Mouse (Mus musculus) lung, embryonic 14.5 days (tissue): Measurements from ENCODE around the gene Lama4. TPM values are rescaled to one million over a fixed set of nuclear protein-coding genes. Genes with fewer than 3 reads are reported as not detected.
A peak's percentile ranks its signal among the peaks of the same experiment; 100 is the strongest.

Experiments used
- ATAC-seq: fragments of 200-750 bp; cut with Nextera tagmentation; 2 replicates; pipeline ENCODE4 v1.8.0; 2017; ENCODE audit warnings: mild to moderate bottlenecking, moderate TSS enrichment, moderate library complexity; ENCODE audit not compliant: insufficient read depth
- DNase-seq: peaks from one replicate; pipeline ENCODE4 v3.0.0-alpha.2; 2015
- H3K27ac ChIP-seq: fragments of 300-500 bp; sonication (generic); 2 replicates; pipeline ENCODE4 v1.5.1; 2014; ENCODE audit warnings: low read depth, mild to moderate bottlenecking, moderate library complexity
- H3K27me3 ChIP-seq: fragments of 300-500 bp; sonication (generic); 2 replicates; pipeline ENCODE4 v1.6.1; 2014; ENCODE audit warnings: low read length, control low read depth; ENCODE audit not compliant: insufficient read depth
- H3K36me3 ChIP-seq: fragments of 300-500 bp; sonication (generic); 2 replicates; pipeline ENCODE4 v1.6.1; 2014; ENCODE audit warnings: control low read depth; ENCODE audit not compliant: insufficient read depth
- H3K4me1 ChIP-seq: fragments of 300-500 bp; sonication (generic); 2 replicates; pipeline ENCODE4 v1.6.1; 2014; ENCODE audit warnings: antibody characterized with exemption, control low read depth; ENCODE audit not compliant: insufficient read depth
- H3K4me2 ChIP-seq: fragments of 300-500 bp; sonication (generic); 2 replicates; pipeline ENCODE4 v1.6.1; 2014; ENCODE audit warnings: mild to moderate bottlenecking
- H3K4me3 ChIP-seq: fragments of 300-500 bp; sonication (generic); 2 replicates; pipeline ENCODE4 v1.5.1; 2014; ENCODE audit warnings: low read depth, low read length
- H3K9ac ChIP-seq: fragments of 300-500 bp; sonication (generic); 2 replicates; pipeline ENCODE4 v1.6.1; 2014
- H3K9me3 ChIP-seq: fragments of 300-500 bp; sonication (generic); 2 replicates; pipeline ENCODE4 v1.6.1; 2016; ENCODE audit warnings: low read depth, low read length, control low read depth
- CTCF ChIP-seq: IDR thresholded peaks from 2 replicates; pipeline ENCODE4 v1.5.1; 2016; ENCODE audit warnings: antibody characterized with exemption, low read depth
- WGBS: fragments of 180-500 bp; shearing (Covaris S2); extraction: QIAGEN DNeasy Blood & Tissue Kit; methylation state at CpG from one replicate; pipeline ENCODE4 v1.1.7; 2014; 5-methylcytosine and 5-hydroxymethylcytosine counted together
- polyA plus RNA-seq: library from polyadenylated mRNA; unstranded; fragments of >200 nt; fragmentation: Nextera tagmentation; extraction: Ambion mirVana; gene quantifications from 2 replicates; pipeline ENCODE4 v1.2.1, GENCODE M21; 2014

Gene Lama4
- polyA plus RNA-seq, 1 experiment from 2014 or later: 111 TPM

DNA sequence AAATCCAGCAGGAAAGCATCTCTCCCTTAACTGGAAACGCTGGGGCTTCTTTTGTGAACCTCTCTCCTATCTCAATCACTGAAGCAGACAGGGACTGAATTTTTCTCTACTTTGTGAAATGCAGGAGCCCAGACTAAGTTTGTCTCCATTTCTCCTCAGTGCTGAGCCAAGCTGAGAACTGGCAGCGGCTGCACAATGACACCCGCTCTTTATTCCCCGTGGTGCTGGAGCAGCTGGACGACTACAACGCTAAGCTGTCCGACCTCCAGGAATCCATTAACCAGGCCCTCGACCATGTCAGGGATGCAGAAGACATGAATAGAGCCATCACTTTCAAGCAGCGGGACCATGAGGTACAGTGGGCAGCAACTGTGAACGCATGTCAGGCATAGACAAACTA is 82.5 kb downstream of the Lama4 start:
- ATAC-seq (no peak), DNase-seq (no peak)
- H3K4me1 ChIP-seq: no peaks in the 10 kb centered on the region
- H3K4me2 ChIP-seq: no peak overlapping the region
- peaks cover 58% of the 10 kb centered on the region for H3K36me3 ChIP-seq
- no peak overlapping the region for H3K27ac ChIP-seq
- no peak for TF ChIP-seq CTCF
- H3K27me3 ChIP-seq: no peaks in the 10 kb centered on the region
- no peaks in the 10 kb centered on the region for H3K9me3 ChIP-seq
- WGBS: 70% methylated on average over 10 of the region's 10 CpGs
- H3K9ac ChIP-seq: no peak overlapping the region
- H3K4me3 ChIP-seq: no peak overlapping the region

DNA sequence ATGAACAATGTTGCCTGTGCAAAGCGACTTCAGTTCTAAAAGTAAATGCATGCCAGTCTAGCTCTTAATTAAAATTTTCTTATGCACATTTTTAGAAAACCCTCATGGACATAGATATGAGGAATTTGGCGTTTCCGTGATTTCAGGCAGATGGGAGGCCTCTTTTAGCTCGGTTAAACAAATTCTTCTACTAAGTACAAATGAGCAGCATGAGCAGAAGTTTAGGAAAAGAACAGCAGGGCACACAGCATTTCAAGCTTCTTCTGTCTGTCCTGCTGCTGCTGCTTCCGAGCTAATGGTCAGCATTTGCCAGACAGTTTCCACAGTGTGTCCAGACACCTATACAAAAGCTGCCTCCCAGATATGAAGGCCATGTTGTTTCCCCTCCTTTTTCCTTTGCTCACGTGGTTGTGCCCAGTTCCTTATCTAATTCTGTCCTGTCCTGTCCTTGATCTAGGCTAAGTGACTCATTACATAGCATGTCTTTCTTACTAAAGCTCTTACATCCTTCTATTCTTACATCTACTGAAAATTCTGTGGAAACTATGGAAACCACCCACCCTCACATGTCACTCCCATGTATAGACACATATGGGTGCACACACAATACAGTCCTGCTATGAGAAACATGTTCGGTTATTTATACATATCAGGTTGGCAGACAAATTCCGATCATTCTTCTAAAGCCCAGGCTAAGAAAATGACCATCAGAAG is 84.4 kb downstream of the Lama4 start:
- Histone ChIP-seq H3K27ac (no peak overlapping the region), H3K36me3 (peaks cover 61% of the 10 kb centered on the region), H3K9ac (no peak overlapping the region), H3K4me3 (no peak overlapping the region), H3K4me1 (no peaks in the 10 kb centered on the region), H3K27me3 (no peaks in the 10 kb centered on the region), H3K9me3 (no peaks in the 10 kb centered on the region), H3K4me2 (no peak overlapping the region)
- ATAC-seq (no peak), DNase-seq (no peak)
- no peak for TF ChIP-seq CTCF
- 75% methylated on average over 8 of the region's 8 CpGs for WGBS

GRCm38 (mm10) chr10:39056050-39056449 is 90.7 kb downstream of the Lama4 start:
- H3K36me3 ChIP-seq: peaks cover 61% of the 10 kb centered on the region
- 77% methylated on average over 5 of the region's 5 CpGs for WGBS
- no peak overlapping the region for H3K27ac ChIP-seq

GRCm38 (mm10) chr10:39064732-39065131 is 99.4 kb downstream of the Lama4 start:
- Histone ChIP-seq H3K4me3 (no peak overlapping the region), H3K27ac (no peak overlapping the region), H3K36me3 (peaks cover 49% of the 10 kb centered on the region), H3K4me2 (no peak overlapping the region), H3K27me3 (no peaks in the 10 kb centered on the region), H3K4me1 (no peaks in the 10 kb centered on the region), H3K9ac (no peak overlapping the region), H3K9me3 (no peaks in the 10 kb centered on the region)
- 91% methylated on average over 5 of the region's 5 CpGs for WGBS
- no peak for ATAC-seq
- TF ChIP-seq CTCF: peak; percentile 67
- peak; percentile 61 for DNase-seq

More at GRCm38 (mm10) chr10:39056050-39056449, 90.7 kb downstream of the Lama4 start:
- ATAC-seq (no peak), DNase-seq (no peak)
- Histone ChIP-seq H3K4me1 (no peaks in the 10 kb centered on the region), H3K27me3 (no peaks in the 10 kb centered on the region), H3K4me2 (no peak overlapping the region), H3K9me3 (no peaks in the 10 kb centered on the region), H3K4me3 (no peak overlapping the region), H3K9ac (no peak overlapping the region)
- no peak for TF ChIP-seq CTCF

- no peak overlapping the region for H3K4me3 ChIP-seq
- H3K9me3 ChIP-seq: no peaks in the 10 kb centered on the region
- H3K27me3 ChIP-seq: no peaks in the 10 kb centered on the region
- no peak for ATAC-seq
- H3K27ac ChIP-seq: no peak overlapping the region
- H3K4me2 ChIP-seq: no peak overlapping the region
- WGBS: 52% methylated on average over 3 of the region's 3 CpGs
- no peak for DNase-seq
- H3K36me3 ChIP-seq: peaks cover 51% of the 10 kb centered on the region
- H3K9ac ChIP-seq: no peak overlapping the region
- H3K4me1 ChIP-seq: no peaks in the 10 kb centered on the region
- no peak for TF ChIP-seq CTCF
These were observed 100.1 kb downstream of the Lama4 start for GRCm38 (mm10) chr10:39065449-39065848.

- no peak for TF ChIP-seq CTCF
- ATAC-seq: no peak
- no peaks in the 10 kb centered on the region for H3K4me1 ChIP-seq
- no peaks in the 10 kb centered on the region for H3K27me3 ChIP-seq
- no peak overlapping the region for H3K9ac ChIP-seq
- no peak for DNase-seq
- H3K4me3 ChIP-seq: no peak overlapping the region
- H3K9me3 ChIP-seq: no peaks in the 10 kb centered on the region
- H3K4me2 ChIP-seq: no peak overlapping the region
- 82% methylated on average over 4 of the region's 4 CpGs for WGBS
- H3K36me3 ChIP-seq: peaks cover 52% of the 10 kb centered on the region
- H3K27ac ChIP-seq: no peak overlapping the region
These were observed 100.7 kb downstream of the Lama4 start for GRCm38 (mm10) chr10:39066061-39066460.

GRCm38 (mm10) chr10:39066962-39067361 is 101.6 kb downstream of the Lama4 start:
- DNase-seq (peak; percentile 89), ATAC-seq (peak; percentile 74; the same call in 1 of the 2 replicates)
- Histone ChIP-seq H3K4me2 (no peak overlapping the region), H3K9me3 (no peaks in the 10 kb centered on the region), H3K36me3 (peaks cover 51% of the 10 kb centered on the region), H3K27ac (no peak overlapping the region), H3K4me1 (no peaks in the 10 kb centered on the region), H3K9ac (no peak overlapping the region), H3K27me3 (no peaks in the 10 kb centered on the region), H3K4me3 (no peak overlapping the region)
- peak; percentile 83 for TF ChIP-seq CTCF
